Mouse (Mus musculus): ENCODE measurements around the gene Tnpo1.

DNA sequence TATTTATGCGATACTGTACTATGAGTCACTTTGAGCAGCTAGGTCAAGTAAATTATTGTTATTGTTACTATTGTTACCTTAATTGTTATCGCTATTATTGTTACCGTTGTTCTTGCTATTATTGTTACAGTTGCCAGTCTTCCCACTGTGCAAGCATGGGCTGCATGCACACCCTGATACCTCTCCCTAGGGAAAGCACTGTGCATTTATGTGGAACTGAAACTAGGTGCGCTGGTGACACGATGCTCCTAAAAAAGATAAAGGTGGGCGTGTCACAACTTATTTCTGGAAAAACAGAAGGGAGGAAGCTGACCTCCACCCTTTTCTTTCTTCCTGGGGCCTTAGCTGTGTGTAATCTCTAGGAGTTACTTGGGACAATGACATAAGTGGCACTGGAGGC lies 41.8 kb upstream of the Tnpo1 start:
- TF ChIP-seq CTCF (IDR thresholded peaks at IDR 0.05; ENCODE audit: low read depth), result no peak
- no peak for TF ChIP-seq EP300 (IDR thresholded peaks at IDR 0.05; ENCODE audit: low read depth)
